Mouse (Mus musculus): ENCODE data around the gene Cyp11a1. TPM values are rescaled to one million over a fixed set of nuclear protein-coding genes. Genes with fewer than 3 reads are reported as not detected.

Gene Cyp11a1
- polyA plus RNA-seq, 1 experiment from 2014 or later, result 0.12 TPM

- no peak for ATAC-seq (ENCODE audit: insufficient number of reproducible peaks, low FRiP score, low TSS enrichment, low read depth)
- WGBS, result 81% methylated on average over 10 of the region's 10 CpGs
- Histone ChIP-seq H3K4me3 (ENCODE audit: low read depth, low read length) (no peak overlapping the region), H3K27me3 (ENCODE audit: control insufficient read depth, insufficient read depth, low read length) (0 out of 2 replicates have a peak, but pooled peaks cover 2% of the 10 kb centered on the region), H3K9me3 (ENCODE audit: control insufficient read depth, low read length) (no peaks in the 10 kb centered on the region), H3K27ac (replicated peaks; ENCODE audit: low read depth, low read length) (no peak overlapping the region), H3K9ac (ENCODE audit: low read length) (no peak overlapping the region), H3K4me1 (ENCODE audit: control insufficient read depth, insufficient read depth, low read length) (peaks cover 14% of the 10 kb centered on the region), H3K36me3 (ENCODE audit: control insufficient read depth, insufficient read depth, low read length) (no peaks in the 10 kb centered on the region), H3K4me2 (ENCODE audit: low read depth, severe bottlenecking) (no peak overlapping the region)
- no peak for DNase-seq (ENCODE audit: low spot score)
Observed at GRCm38 (mm10) chr9:58047061-58047460, 40.9 kb downstream of the Cyp11a1 start.

GRCm38 (mm10) chr9:58048621-58049020 lies 42.4 kb downstream of the Cyp11a1 start:
- Histone ChIP-seq H3K9me3 (ENCODE audit: control insufficient read depth, low read length) (no peaks in the 10 kb centered on the region), H3K27ac (replicated peaks; ENCODE audit: low read depth, low read length) (no peak overlapping the region), H3K36me3 (ENCODE audit: control insufficient read depth, insufficient read depth, low read length) (no peaks in the 10 kb centered on the region), H3K4me2 (ENCODE audit: low read depth, severe bottlenecking) (no peak overlapping the region), H3K27me3 (ENCODE audit: control insufficient read depth, insufficient read depth, low read length) (0 out of 2 replicates have a peak, but pooled peaks cover 2% of the 10 kb centered on the region), H3K4me3 (ENCODE audit: low read depth, low read length) (no peak overlapping the region), H3K9ac (ENCODE audit: low read length) (no peak overlapping the region; the same call in 1 of the 2 replicates), H3K4me1 (ENCODE audit: control insufficient read depth, insufficient read depth, low read length) (peaks cover 10% of the 10 kb centered on the region; the same call in 1 of the 2 replicates)
- 40% methylated on average over 6 of the region's 6 CpGs for WGBS
- ATAC-seq (ENCODE audit: insufficient number of reproducible peaks, low FRiP score, low TSS enrichment, low read depth) (no peak), DNase-seq (ENCODE audit: low spot score) (no peak)

- no peak overlapping the region for H3K9ac ChIP-seq (ENCODE audit: low read length)
- ATAC-seq (ENCODE audit: insufficient number of reproducible peaks, low FRiP score, low TSS enrichment, low read depth) (no peak), DNase-seq (ENCODE audit: low spot score) (no peak)
- H3K27me3 ChIP-seq (ENCODE audit: control insufficient read depth, insufficient read depth, low read length), result 0 out of 2 replicates have a peak, but pooled peaks cover 2% of the 10 kb centered on the region
- WGBS, result 70% methylated on average over 5 of the region's 6 CpGs
- H3K36me3 ChIP-seq (ENCODE audit: control insufficient read depth, insufficient read depth, low read length), result no peaks in the 10 kb centered on the region
- no peak overlapping the region for H3K4me3 ChIP-seq (ENCODE audit: low read depth, low read length)
- H3K4me1 ChIP-seq (ENCODE audit: control insufficient read depth, insufficient read depth, low read length), result peaks cover 10% of the 10 kb centered on the region; the same call in 1 of the 2 replicates
- H3K27ac ChIP-seq (replicated peaks; ENCODE audit: low read depth, low read length), result no peak overlapping the region
- H3K4me2 ChIP-seq (ENCODE audit: low read depth, severe bottlenecking), result no peak overlapping the region
- H3K9me3 ChIP-seq (ENCODE audit: control insufficient read depth, low read length), result no peaks in the 10 kb centered on the region
Observed at GRCm38 (mm10) chr9:58049186-58049585, 43.0 kb downstream of the Cyp11a1 start.

- H3K36me3 ChIP-seq (ENCODE audit: control insufficient read depth, insufficient read depth, low read length), result no peaks in the 10 kb centered on the region
- DNase-seq (ENCODE audit: low spot score) (no peak), ATAC-seq (ENCODE audit: insufficient number of reproducible peaks, low FRiP score, low TSS enrichment, low read depth) (no peak)
- no peak overlapping the region for H3K4me2 ChIP-seq (ENCODE audit: low read depth, severe bottlenecking)
- H3K9me3 ChIP-seq (ENCODE audit: control insufficient read depth, low read length), result no peaks in the 10 kb centered on the region
- peaks cover 8% of the 10 kb centered on the region; the same call in 1 of the 2 replicates for H3K4me1 ChIP-seq (ENCODE audit: control insufficient read depth, insufficient read depth, low read length)
- 0 out of 2 replicates have a peak, but pooled peaks cover 2% of the 10 kb centered on the region for H3K27me3 ChIP-seq (ENCODE audit: control insufficient read depth, insufficient read depth, low read length)
- no peak overlapping the region for H3K27ac ChIP-seq (replicated peaks; ENCODE audit: low read depth, low read length)
- 75% methylated on average over 7 of the region's 7 CpGs for WGBS
- no peak overlapping the region for H3K9ac ChIP-seq (ENCODE audit: low read length)
- no peak overlapping the region for H3K4me3 ChIP-seq (ENCODE audit: low read depth, low read length)
Observed at GRCm38 (mm10) chr9:58049861-58050260, 43.6 kb downstream of the Cyp11a1 start.

- WGBS, result 32% methylated on average over 5 of the region's 5 CpGs
- ATAC-seq (ENCODE audit: insufficient number of reproducible peaks, low FRiP score, low TSS enrichment, low read depth) (no peak), DNase-seq (ENCODE audit: low spot score) (no peak)
- Histone ChIP-seq H3K27me3 (ENCODE audit: control insufficient read depth, insufficient read depth, low read length) (0 out of 2 replicates have a peak, but pooled peaks cover 2% of the 10 kb centered on the region), H3K4me3 (ENCODE audit: low read depth, low read length) (no peak overlapping the region), H3K27ac (replicated peaks; ENCODE audit: low read depth, low read length) (no peak overlapping the region), H3K4me1 (ENCODE audit: control insufficient read depth, insufficient read depth, low read length) (peaks cover 6% of the 10 kb centered on the region; the same call in 1 of the 2 replicates), H3K36me3 (ENCODE audit: control insufficient read depth, insufficient read depth, low read length) (no peaks in the 10 kb centered on the region), H3K9me3 (ENCODE audit: control insufficient read depth, low read length) (no peaks in the 10 kb centered on the region), H3K4me2 (ENCODE audit: low read depth, severe bottlenecking) (no peak overlapping the region), H3K9ac (ENCODE audit: low read length) (no peak overlapping the region)
Observed at GRCm38 (mm10) chr9:58051937-58052336, 45.7 kb downstream of the Cyp11a1 start.

- DNase-seq (ENCODE audit: low spot score), result peak; percentile 77
- no peaks in the 10 kb centered on the region for H3K9me3 ChIP-seq (ENCODE audit: control insufficient read depth, low read length)
- no peaks in the 10 kb centered on the region for H3K36me3 ChIP-seq (ENCODE audit: control insufficient read depth, insufficient read depth, low read length)
- H3K9ac ChIP-seq (ENCODE audit: low read length), result no peak overlapping the region
- no peak overlapping the region for H3K4me3 ChIP-seq (ENCODE audit: low read depth, low read length)
- H3K27me3 ChIP-seq (ENCODE audit: control insufficient read depth, insufficient read depth, low read length), result 0 out of 2 replicates have a peak, but pooled peaks cover 2% of the 10 kb centered on the region
- H3K27ac ChIP-seq (replicated peaks; ENCODE audit: low read depth, low read length), result no peak overlapping the region
- ATAC-seq (ENCODE audit: insufficient number of reproducible peaks, low FRiP score, low TSS enrichment, low read depth), result no peak
- no peak overlapping the region for H3K4me2 ChIP-seq (ENCODE audit: low read depth, severe bottlenecking)
- WGBS, result 17% methylated on average over 3 of the region's 3 CpGs
- H3K4me1 ChIP-seq (ENCODE audit: control insufficient read depth, insufficient read depth, low read length), result peaks cover 6% of the 10 kb centered on the region; the same call in 1 of the 2 replicates
Observed at GRCm38 (mm10) chr9:58053102-58053501, 46.9 kb downstream of the Cyp11a1 start.

GRCm38 (mm10) chr9:58053544-58053943 lies 47.3 kb downstream of the Cyp11a1 start:
- ATAC-seq (ENCODE audit: insufficient number of reproducible peaks, low FRiP score, low TSS enrichment, low read depth) (no peak), DNase-seq (ENCODE audit: low spot score) (no peak)
- Histone ChIP-seq H3K9ac (ENCODE audit: low read length) (no peak overlapping the region), H3K9me3 (ENCODE audit: control insufficient read depth, low read length) (no peaks in the 10 kb centered on the region), H3K4me2 (ENCODE audit: low read depth, severe bottlenecking) (no peak overlapping the region), H3K4me3 (ENCODE audit: low read depth, low read length) (no peak overlapping the region), H3K27ac (replicated peaks; ENCODE audit: low read depth, low read length) (no peak overlapping the region), H3K36me3 (ENCODE audit: control insufficient read depth, insufficient read depth, low read length) (no peaks in the 10 kb centered on the region), H3K27me3 (ENCODE audit: control insufficient read depth, insufficient read depth, low read length) (0 out of 2 replicates have a peak, but pooled peaks cover 2% of the 10 kb centered on the region), H3K4me1 (ENCODE audit: control insufficient read depth, insufficient read depth, low read length) (peaks cover 6% of the 10 kb centered on the region; the same call in 1 of the 2 replicates)
- 46% methylated on average over 3 of the region's 3 CpGs for WGBS

GRCm38 (mm10) chr9:58054032-58054431 lies 47.8 kb downstream of the Cyp11a1 start:
- Histone ChIP-seq H3K9ac (ENCODE audit: low read length) (no peak overlapping the region), H3K27ac (replicated peaks; ENCODE audit: low read depth, low read length) (no peak overlapping the region), H3K36me3 (ENCODE audit: control insufficient read depth, insufficient read depth, low read length) (no peaks in the 10 kb centered on the region), H3K4me1 (ENCODE audit: control insufficient read depth, insufficient read depth, low read length) (peaks cover 6% of the 10 kb centered on the region; the same call in 1 of the 2 replicates), H3K27me3 (ENCODE audit: control insufficient read depth, insufficient read depth, low read length) (no peaks in the 10 kb centered on the region), H3K4me3 (ENCODE audit: low read depth, low read length) (no peak overlapping the region), H3K4me2 (ENCODE audit: low read depth, severe bottlenecking) (no peak overlapping the region), H3K9me3 (ENCODE audit: control insufficient read depth, low read length) (no peaks in the 10 kb centered on the region)
- DNase-seq (ENCODE audit: low spot score) (no peak), ATAC-seq (ENCODE audit: insufficient number of reproducible peaks, low FRiP score, low TSS enrichment, low read depth) (no peak)
- 92% methylated on average over 1 of the region's 1 CpGs for WGBS

GRCm38 (mm10) chr9:58055666-58056065 lies 49.5 kb downstream of the Cyp11a1 start:
- ATAC-seq (ENCODE audit: insufficient number of reproducible peaks, low FRiP score, low TSS enrichment, low read depth) (no peak), DNase-seq (ENCODE audit: low spot score) (no peak)
- no peak overlapping the region for H3K27ac ChIP-seq (replicated peaks; ENCODE audit: low read depth, low read length)
- H3K27me3 ChIP-seq (ENCODE audit: control insufficient read depth, insufficient read depth, low read length), result no peaks in the 10 kb centered on the region
- no peaks in the 10 kb centered on the region for H3K36me3 ChIP-seq (ENCODE audit: control insufficient read depth, insufficient read depth, low read length)
- H3K4me1 ChIP-seq (ENCODE audit: control insufficient read depth, insufficient read depth, low read length), result peaks cover 6% of the 10 kb centered on the region; the same call in 1 of the 2 replicates
- H3K4me2 ChIP-seq (ENCODE audit: low read depth, severe bottlenecking), result no peak overlapping the region
- no peak overlapping the region for H3K9ac ChIP-seq (ENCODE audit: low read length)
- no peak overlapping the region for H3K4me3 ChIP-seq (ENCODE audit: low read depth, low read length)
- 70% methylated on average over 5 of the region's 5 CpGs for WGBS
- no peaks in the 10 kb centered on the region for H3K9me3 ChIP-seq (ENCODE audit: control insufficient read depth, low read length)
